Mouse (Mus musculus): ENCODE measurements around the gene Abca17.

Abca17 gene

DNA sequence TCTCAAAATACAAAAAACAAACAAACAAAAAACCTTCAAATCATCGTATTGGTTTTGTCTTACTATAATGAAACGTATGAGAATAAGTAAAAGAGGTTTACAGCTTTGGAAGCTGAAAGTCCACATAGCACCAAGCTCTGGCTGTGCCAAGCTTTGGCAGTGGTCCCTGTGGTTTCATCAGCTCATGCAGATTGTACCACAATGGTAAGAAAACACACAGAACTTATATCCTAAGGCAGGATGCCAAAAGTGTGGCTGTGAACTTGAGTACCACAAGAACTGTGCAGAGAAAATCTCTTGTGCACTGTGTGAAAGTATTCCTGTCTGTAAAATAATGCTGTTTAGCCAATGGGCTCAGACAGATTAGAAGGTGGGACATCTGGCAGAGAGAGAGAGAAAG, 1.7 kb downstream of the Abca17 start:
- no peak for DNase-seq (ENCODE audit: inconsistent age in 2 of 2, low spot score in 1 of 2)

- no peak for DNase-seq (ENCODE audit: inconsistent age in 2 of 2, low spot score in 1 of 2)
Observed at GRCm38 (mm10) chr17:24346831-24347230, 4.0 kb downstream of the Abca17 start.

DNA sequence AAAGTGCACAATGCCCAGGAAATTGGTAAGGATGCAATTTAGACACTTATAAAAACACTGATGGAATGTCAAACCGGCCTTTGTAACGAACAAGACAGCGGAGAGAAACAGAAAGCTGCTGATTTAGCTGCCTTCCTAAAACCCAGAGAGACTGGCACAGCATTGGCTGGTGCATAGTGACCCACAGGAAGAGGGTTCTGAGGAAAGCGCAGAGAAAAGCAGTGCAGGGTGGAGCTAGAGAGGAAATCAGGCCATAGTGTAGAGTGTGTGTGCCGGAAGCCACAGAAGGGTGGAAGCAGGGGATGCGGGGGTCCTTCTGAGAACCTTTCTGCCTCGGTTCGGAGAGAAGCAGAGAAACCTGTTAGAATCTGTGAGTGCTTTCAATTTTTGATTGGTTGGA, 6.2 kb downstream of the Abca17 start:
- DNase-seq (ENCODE audit: inconsistent age in 2 of 2, low spot score in 1 of 2), result no peak

- no peak for DNase-seq (ENCODE audit: inconsistent age in 2 of 2, low spot score in 1 of 2)
Observed at GRCm38 (mm10) chr17:24327656-24328055, 23.2 kb downstream of the Abca17 start.

GRCm38 (mm10) chr17:24325051-24325450, 25.8 kb downstream of the Abca17 start:
- DNase-seq (ENCODE audit: inconsistent age in 2 of 2, low spot score in 1 of 2), result no peak

DNA sequence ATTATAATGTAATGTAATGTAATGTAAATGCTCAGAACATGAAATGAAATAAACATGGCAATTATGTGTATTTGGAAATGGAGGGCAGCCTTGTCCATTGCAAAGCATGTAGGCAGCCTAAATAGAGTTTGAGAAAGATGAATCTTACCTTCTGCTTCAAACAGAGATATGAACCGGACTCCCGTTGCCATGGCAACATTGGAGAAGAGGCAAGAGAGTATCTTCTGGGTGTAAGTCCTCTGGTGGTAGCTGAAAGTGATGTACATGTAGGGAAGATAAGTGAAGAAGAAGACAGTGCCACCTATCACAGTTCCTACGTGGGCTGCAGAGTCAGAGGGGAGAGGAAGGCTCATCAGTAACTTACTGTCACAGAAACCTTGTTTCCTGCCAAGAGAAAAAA, 30.0 kb downstream of the Abca17 start:
- no peak for DNase-seq (ENCODE audit: inconsistent age in 2 of 2, low spot score in 1 of 2)

GRCm38 (mm10) chr17:24307500-24307899, 43.4 kb downstream of the Abca17 start:
- peak; percentile 42 to 73 for DNase-seq (ENCODE audit: inconsistent age in 2 of 2, low spot score in 1 of 2)

GRCm38 (mm10) chr17:24300651-24301050, 50.2 kb downstream of the Abca17 start:
- no peak for DNase-seq (ENCODE audit: inconsistent age in 2 of 2, low spot score in 1 of 2)

GRCm38 (mm10) chr17:24289338-24289737, 61.5 kb downstream of the Abca17 start:
- no peak for DNase-seq (ENCODE audit: inconsistent age in 2 of 2, low spot score in 1 of 2)

- no peak for DNase-seq (ENCODE audit: inconsistent age in 2 of 2, low spot score in 1 of 2)
Observed at GRCm38 (mm10) chr17:24288477-24288876, 62.4 kb downstream of the Abca17 start.

GRCm38 (mm10) chr17:24285680-24286079, 65.2 kb downstream of the Abca17 start:
- no peak for DNase-seq (ENCODE audit: inconsistent age in 2 of 2, low spot score in 1 of 2)

GRCm38 (mm10) chr17:24283266-24283818, 67.5 kb downstream of the Abca17 start:
- no peak for DNase-seq (ENCODE audit: inconsistent age in 2 of 2, low spot score in 1 of 2)

DNA sequence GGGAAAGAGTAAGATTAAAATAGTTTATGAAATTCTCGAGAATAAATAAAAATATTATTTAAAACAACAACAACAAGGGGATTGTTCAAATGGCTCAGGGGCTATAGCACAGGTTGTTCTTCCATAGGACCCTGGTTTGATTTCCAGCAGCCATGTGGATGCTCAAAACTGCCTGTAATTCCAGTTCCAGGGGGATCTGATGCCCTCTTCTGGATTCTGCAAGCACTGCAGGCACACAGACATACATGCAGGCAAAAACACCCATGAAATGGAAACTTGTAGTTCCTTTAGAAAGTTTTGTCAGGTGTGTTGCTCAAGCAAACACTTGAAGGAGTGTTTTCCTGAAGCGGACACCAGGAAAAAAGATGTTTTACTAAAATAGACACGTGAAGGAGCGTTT, 68.2 kb downstream of the Abca17 start:
- DNase-seq (ENCODE audit: inconsistent age in 2 of 2, low spot score in 1 of 2), result no peak

DNA sequence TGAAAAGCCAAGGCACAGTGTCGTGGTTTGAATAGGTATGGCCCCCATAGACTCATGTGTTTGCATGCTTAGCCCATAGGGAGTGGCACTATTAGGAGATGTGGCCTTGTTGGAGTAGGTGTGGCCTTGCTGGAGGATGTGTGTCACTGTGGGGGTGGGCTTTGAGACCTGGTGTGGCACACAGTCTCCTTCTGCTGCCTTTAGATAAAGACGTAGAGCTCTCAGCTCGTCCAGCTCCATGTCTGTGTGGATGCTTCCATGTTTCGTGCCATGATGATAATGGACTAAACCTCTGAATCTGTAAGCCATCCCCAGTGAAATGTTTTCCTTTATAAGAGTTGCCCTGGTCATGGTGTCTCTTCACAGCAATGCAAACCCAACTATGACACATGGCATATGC, 71.0 kb downstream of the Abca17 start:
- no peak for DNase-seq (ENCODE audit: inconsistent age in 2 of 2, low spot score in 1 of 2)

GRCm38 (mm10) chr17:24267133-24267532, 83.7 kb downstream of the Abca17 start:
- DNase-seq (ENCODE audit: inconsistent age in 2 of 2, low spot score in 1 of 2), result no peak

DNA sequence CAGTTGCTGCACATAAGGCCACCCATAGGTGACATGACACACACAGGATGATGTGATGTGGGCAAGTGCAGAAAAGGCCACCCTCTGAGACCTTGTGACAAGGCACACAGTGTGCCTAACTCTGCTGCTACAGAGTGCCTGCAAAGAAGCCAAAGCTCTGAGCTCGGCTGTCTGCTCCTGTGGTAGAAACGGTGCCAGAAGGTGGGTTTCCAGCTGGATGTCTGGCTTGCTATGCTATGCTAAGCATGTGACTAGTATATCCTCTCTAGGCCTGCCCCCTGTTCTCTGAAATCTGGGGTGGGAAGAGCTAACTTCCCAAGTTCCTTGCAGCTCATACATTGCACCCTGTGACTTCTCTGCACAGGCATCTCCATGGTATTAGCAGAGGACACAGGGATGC, 86.1 kb downstream of the Abca17 start:
- no peak for DNase-seq (ENCODE audit: inconsistent age in 2 of 2, low spot score in 1 of 2)

DNA sequence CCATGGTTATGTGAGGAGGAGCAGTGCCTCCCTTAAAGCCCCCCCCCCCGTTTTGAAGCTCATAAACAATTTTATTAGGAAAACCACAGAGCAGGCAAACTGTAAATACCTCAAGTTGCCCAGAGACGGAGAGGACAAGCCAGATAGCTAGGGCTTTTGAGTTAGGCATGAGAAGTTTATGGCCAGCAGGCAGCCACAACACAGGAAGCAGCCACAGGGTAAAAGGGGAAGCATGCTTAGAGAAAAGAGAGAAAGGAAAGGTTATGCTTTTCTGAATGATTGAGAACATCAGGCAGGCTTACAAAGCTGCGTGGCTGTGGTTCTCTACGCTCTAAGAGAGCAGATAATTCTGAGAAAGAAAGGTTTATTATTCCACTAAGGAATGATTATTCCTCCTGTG, 90.4 kb downstream of the Abca17 start:
- no peak for DNase-seq (ENCODE audit: inconsistent age in 2 of 2, low spot score in 1 of 2)

GRCm38 (mm10) chr17:24259702-24260101, 91.2 kb downstream of the Abca17 start:
- no peak for DNase-seq (ENCODE audit: inconsistent age in 2 of 2, low spot score in 1 of 2)

DNA sequence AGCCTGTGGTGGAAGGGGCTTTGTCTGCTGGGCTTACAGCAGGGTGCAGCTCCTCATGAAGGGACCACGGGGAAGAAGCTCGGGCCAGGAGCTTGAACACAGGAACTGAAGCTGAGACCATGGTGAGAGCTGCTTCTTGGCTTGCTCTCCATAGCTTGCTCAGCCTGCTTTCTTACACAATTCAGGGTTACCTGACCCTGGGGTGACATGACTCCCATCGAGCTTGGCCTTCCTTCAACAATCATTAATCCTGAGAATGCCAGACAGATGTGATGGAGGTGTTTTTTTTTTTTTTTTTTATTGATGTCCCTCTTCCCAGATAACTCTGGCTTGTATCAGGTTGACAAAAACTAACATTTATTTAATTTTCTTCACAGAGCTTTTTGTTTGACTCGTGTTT, 91.9 kb downstream of the Abca17 start:
- peak in 1 of 2 experiments; percentile 78 for DNase-seq (ENCODE audit: inconsistent age in 2 of 2, low spot score in 1 of 2)

DNA sequence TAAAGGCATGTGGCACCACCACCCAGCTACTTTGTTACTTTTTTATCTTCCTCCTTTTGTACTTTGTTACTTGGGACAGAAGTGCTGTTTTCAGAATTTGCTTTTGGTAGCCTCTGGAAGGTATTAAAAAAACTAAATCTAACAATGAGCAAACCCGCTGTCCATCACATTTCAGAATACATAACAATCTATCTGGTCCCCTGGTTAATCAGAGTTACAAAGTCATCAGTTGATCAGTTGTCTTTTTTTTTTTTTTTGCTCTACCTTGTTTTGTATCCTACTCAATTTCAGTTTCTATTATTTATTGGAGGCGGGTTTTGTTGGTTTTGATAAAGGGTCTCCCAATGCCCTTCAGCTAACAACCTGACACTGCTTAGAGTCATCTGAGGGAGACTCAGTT, 98.5 kb downstream of the Abca17 start:
- DNase-seq (ENCODE audit: inconsistent age in 2 of 2, low spot score in 1 of 2), result no peak

GRCm38 (mm10) chr17:24251320-24252069, 99.4 kb downstream of the Abca17 start, which contains the start of gene Ccnf:
Gene Ccnf (minus strand): TSS chr17:24251484.
- DNase-seq (ENCODE audit: inconsistent age in 2 of 2, low spot score in 1 of 2), result peak; percentile 97 to 98

DNA sequence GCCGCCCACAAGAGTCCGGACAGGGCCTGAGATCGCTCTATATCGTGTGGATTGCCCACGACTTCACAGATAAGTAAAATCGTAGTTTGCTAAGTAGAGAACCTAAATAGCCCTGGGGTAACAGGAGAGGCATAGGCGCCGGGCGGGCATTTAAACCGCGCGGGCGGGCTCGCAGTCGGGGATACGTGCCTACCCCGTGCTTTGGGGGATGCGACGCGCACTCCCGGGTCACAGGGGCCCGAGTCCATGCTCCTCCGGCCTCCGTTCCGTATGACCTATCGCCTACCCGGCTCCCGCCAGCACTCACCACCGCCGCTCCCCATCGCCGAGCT, 99.9 kb downstream of the Abca17 start:
- DNase-seq (ENCODE audit: inconsistent age in 2 of 2, low spot score in 1 of 2), result no peak

GRCm38 (mm10) chr17:24248641-24249040, 102.2 kb downstream of the Abca17 start:
- DNase-seq (ENCODE audit: inconsistent age in 2 of 2, low spot score in 1 of 2), result no peak

Measured in adrenal gland, adult (tissue).